Mouse (Mus musculus): ENCODE results near the gene Gm21897. TPM values are rescaled to one million over a fixed set of nuclear protein-coding genes. Genes with fewer than 3 reads are reported as not detected.

Gene Gm21897
- polyA plus RNA-seq, 1 experiment, result not detected

- TF ChIP-seq POLR2A (IDR thresholded peaks at IDR 0.05; ENCODE audit: low read depth, low read length) (no peak), CTCF (IDR thresholded peaks at IDR 0.05; ENCODE audit: borderline replicate concordance, insufficient read depth, low read length) (no peak)
- no peak overlapping the region for H3K27ac ChIP-seq (ENCODE audit: insufficient read depth, low read length)
- 0 out of 2 replicates have a peak, but pooled peaks cover 5% of the 10 kb centered on the region for H3K4me1 ChIP-seq (ENCODE audit: control insufficient read depth, insufficient read depth, low read length)
- no peak overlapping the region for H3K4me3 ChIP-seq (ENCODE audit: insufficient read depth, low read length)
Observed at GRCm38 (mm10) chr16:15351301-15351700, 34.0 kb downstream of the Gm21897 start.

DNA sequence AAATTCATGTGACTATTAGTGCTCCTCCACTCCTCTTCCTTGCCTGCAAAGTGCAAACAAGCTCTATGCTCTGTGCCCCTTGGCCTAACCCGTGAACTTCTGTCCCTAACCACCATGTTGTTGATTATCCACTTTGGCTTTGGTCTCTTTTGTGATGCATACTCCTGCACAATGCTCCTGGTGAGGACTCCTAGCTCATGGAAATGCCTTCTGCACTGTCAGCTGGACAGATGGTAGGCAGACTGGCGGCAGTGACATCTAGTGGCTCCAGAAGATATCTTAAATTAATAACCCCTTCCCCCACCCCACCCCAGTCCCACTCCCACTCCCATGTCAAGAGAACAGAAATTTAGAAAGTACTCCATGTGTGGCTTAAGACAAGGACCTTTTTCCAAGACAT, 35.1 kb downstream of the Gm21897 start:
- Histone ChIP-seq H3K27ac (ENCODE audit: insufficient read depth, low read length) (no peak overlapping the region), H3K4me1 (ENCODE audit: control insufficient read depth, insufficient read depth, low read length) (peaks cover 6% of the 10 kb centered on the region; the same call in 1 of the 2 replicates), H3K4me3 (ENCODE audit: insufficient read depth, low read length) (no peak overlapping the region)
- TF ChIP-seq POLR2A (IDR thresholded peaks at IDR 0.05; ENCODE audit: low read depth, low read length) (no peak), CTCF (IDR thresholded peaks at IDR 0.05; ENCODE audit: borderline replicate concordance, insufficient read depth, low read length) (peak; percentile 40; the same call in 1 of the 2 replicates)

GRCm38 (mm10) chr16:15354901-15355300, 37.6 kb downstream of the Gm21897 start:
- peak overlapping the region; percentile 24; the same call in 1 of the 2 replicates for H3K27ac ChIP-seq (ENCODE audit: insufficient read depth, low read length)
- H3K4me3 ChIP-seq (ENCODE audit: insufficient read depth, low read length), result no peak overlapping the region
- peaks cover 11% of the 10 kb centered on the region; the same call in 1 of the 2 replicates for H3K4me1 ChIP-seq (ENCODE audit: control insufficient read depth, insufficient read depth, low read length)
- TF ChIP-seq POLR2A (IDR thresholded peaks at IDR 0.05; ENCODE audit: low read depth, low read length), result no peak
- no peak for TF ChIP-seq CTCF (IDR thresholded peaks at IDR 0.05; ENCODE audit: borderline replicate concordance, insufficient read depth, low read length)

GRCm38 (mm10) chr16:15355339-15355738, 38.1 kb downstream of the Gm21897 start:
- no peak overlapping the region for H3K4me3 ChIP-seq (ENCODE audit: insufficient read depth, low read length)
- H3K27ac ChIP-seq (ENCODE audit: insufficient read depth, low read length), result peak overlapping the region; percentile 68; the same call in 1 of the 2 replicates
- no peak for TF ChIP-seq CTCF (IDR thresholded peaks at IDR 0.05; ENCODE audit: borderline replicate concordance, insufficient read depth, low read length)
- TF ChIP-seq POLR2A (IDR thresholded peaks at IDR 0.05; ENCODE audit: low read depth, low read length), result no peak
- H3K4me1 ChIP-seq (ENCODE audit: control insufficient read depth, insufficient read depth, low read length), result peaks cover 11% of the 10 kb centered on the region; the same call in 1 of the 2 replicates

DNA sequence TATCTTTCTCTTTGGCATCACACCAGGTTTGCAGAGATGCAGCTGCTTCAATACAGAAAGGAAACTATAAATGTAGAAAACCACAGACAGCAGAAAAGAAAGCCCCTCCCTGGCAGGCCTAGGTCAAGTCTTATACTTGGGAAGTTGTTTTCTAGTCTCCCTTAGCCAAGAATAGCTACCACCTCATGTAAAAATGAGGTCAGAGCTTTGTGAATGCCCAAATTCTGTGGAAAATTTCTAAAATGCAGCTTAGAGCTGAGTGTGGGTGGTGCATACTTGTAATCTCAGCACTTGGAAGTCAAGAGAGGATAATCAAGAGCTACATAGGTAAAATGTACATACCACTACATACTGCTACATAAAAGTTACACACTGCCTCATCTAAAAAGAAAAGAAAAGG, 40.5 kb downstream of the Gm21897 start:
- no peak overlapping the region for H3K27ac ChIP-seq (ENCODE audit: insufficient read depth, low read length)
- TF ChIP-seq CTCF (IDR thresholded peaks at IDR 0.05; ENCODE audit: borderline replicate concordance, insufficient read depth, low read length) (no peak), POLR2A (IDR thresholded peaks at IDR 0.05; ENCODE audit: low read depth, low read length) (no peak)
- H3K4me1 ChIP-seq (ENCODE audit: control insufficient read depth, insufficient read depth, low read length), result peaks cover 8% of the 10 kb centered on the region; the same call in 1 of the 2 replicates
- no peak overlapping the region for H3K4me3 ChIP-seq (ENCODE audit: insufficient read depth, low read length)

- peaks cover 8% of the 10 kb centered on the region; the same call in 1 of the 2 replicates for H3K4me1 ChIP-seq (ENCODE audit: control insufficient read depth, insufficient read depth, low read length)
- H3K4me3 ChIP-seq (ENCODE audit: insufficient read depth, low read length), result no peak overlapping the region
- no peak for TF ChIP-seq POLR2A (IDR thresholded peaks at IDR 0.05; ENCODE audit: low read depth, low read length)
- no peak overlapping the region for H3K27ac ChIP-seq (ENCODE audit: insufficient read depth, low read length)
Observed at GRCm38 (mm10) chr16:15359110-15359782, 42.0 kb downstream of the Gm21897 start.

- Histone ChIP-seq H3K4me3 (ENCODE audit: insufficient read depth, low read length) (no peak overlapping the region), H3K4me1 (ENCODE audit: control insufficient read depth, insufficient read depth, low read length) (peaks cover 6% of the 10 kb centered on the region; the same call in 1 of the 2 replicates), H3K27ac (ENCODE audit: insufficient read depth, low read length) (no peak overlapping the region)
- TF ChIP-seq CTCF (IDR thresholded peaks at IDR 0.05; ENCODE audit: borderline replicate concordance, insufficient read depth, low read length), result no peak
- no peak for TF ChIP-seq POLR2A (IDR thresholded peaks at IDR 0.05; ENCODE audit: low read depth, low read length)
Observed at GRCm38 (mm10) chr16:15360825-15361224, 43.6 kb downstream of the Gm21897 start.

Data from embryonic fibroblast, embryonic 13.5 days (primary cell).